Mouse (Mus musculus) adrenal gland, adult 8-10 months (tissue): ENCODE data around the gene Cyfip2. TPM values are rescaled to one million over a fixed set of nuclear protein-coding genes. Genes with fewer than 3 reads are reported as not detected.

Experiments
- DNase-seq: peaks from one replicate; pipeline ENCODE4 v3.0.0; 2022
- total RNA-seq, 4 experiments: library from RNA; stranded (reverse); gene quantifications; 2 replicates each; pipeline ENCODE4 v1.2.4; 2022

The Cyfip2 gene
- total RNA-seq, 4 experiments from 2014 or later = 118 to 135 (median 125) TPM

- peak; percentile 52 for DNase-seq
Measured at GRCm38 (mm10) chr11:46275302-46275701, 37.4 kb downstream of the Cyfip2 start.

DNA sequence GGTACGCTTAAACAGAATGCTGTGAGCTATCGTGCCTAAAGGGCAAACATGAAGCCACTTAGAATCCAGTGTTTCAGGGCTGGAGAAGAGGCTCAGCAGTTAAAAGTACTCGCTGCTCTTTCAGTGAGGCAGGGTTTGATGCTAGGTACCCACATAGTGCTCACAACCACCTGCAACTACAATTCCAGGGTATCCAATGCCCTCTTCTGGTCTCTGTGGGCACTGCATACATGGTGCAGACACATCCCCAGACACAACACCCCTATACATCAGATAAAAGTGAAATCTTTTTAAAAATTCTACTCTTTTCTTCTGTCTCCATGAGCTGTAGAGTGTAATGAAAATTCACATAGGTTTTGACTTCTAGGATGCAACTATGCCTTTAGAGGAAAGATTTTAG is 38.7 kb downstream of the Cyfip2 start:
- DNase-seq = no peak

GRCm38 (mm10) chr11:46272058-46272681 is 40.5 kb downstream of the Cyfip2 start:
- DNase-seq = no peak

- DNase-seq = no peak
Measured at GRCm38 (mm10) chr11:46269893-46270292, 42.8 kb downstream of the Cyfip2 start.

- DNase-seq = no peak
Measured at GRCm38 (mm10) chr11:46269391-46269790, 43.3 kb downstream of the Cyfip2 start.

DNA sequence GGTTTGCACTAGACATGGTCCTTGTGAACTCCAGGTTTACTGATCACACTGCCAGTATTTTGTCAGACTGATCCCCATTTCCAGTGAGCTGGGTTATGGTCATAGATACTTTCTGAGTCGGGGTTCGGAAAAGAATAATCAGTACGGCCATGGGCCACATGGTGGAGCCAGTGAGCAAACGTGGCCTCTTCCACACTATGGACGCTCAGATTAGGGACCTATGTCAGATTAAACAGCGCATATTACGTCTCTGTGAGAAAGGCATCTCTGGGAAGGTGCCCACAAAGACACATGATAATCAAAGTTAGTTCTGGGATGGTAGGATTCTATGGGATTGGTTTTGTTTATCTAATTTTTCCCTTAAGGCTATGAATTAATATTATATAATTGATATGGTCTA is 43.7 kb downstream of the Cyfip2 start:
- DNase-seq = no peak

GRCm38 (mm10) chr11:46265031-46265786 is 47.5 kb downstream of the Cyfip2 start:
- DNase-seq = no peak

DNA sequence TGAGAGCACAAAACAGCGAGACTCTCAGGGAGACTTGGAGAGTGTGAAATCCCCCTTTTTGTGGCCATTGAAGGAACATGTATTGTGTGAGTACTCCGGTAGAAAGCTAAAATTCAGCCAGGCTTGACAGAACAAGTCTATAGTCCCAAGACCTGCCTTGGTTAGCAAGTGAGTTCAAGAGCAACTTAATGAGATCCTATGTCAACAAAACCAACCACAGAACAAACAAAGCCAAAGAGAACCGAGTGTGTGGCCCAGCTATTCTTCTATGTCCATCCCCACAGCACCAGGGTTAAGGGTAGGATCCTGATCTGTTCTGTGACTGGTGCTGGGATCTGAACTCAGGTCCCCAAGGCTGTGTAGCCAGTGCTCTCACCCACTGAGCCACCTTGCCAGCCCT is 48.1 kb downstream of the Cyfip2 start:
- no peak for DNase-seq

GRCm38 (mm10) chr11:46263291-46263690 is 49.4 kb downstream of the Cyfip2 start:
- DNase-seq = no peak

GRCm38 (mm10) chr11:46262854-46263253 is 49.8 kb downstream of the Cyfip2 start:
- DNase-seq = peak; percentile 42

DNA sequence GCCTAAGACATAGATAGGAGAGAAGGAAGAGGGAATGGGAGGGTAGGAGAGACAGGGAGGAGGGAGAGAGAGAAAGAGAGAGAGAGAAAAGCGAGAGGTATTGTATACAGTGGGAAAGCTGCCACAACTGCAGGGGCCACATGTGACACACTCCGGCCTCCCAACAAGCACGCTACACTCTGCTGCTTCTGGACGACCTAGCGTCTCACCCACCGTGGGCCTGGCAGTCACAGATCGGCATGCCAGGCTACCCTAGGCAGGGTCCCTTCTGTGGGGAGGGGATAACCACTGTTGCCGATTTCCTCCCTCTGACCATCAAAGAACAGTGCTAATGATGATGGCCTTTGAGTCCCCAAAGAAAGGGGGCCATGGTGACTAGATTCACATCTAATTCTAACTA is 53.9 kb downstream of the Cyfip2 start:
- DNase-seq = no peak

DNA sequence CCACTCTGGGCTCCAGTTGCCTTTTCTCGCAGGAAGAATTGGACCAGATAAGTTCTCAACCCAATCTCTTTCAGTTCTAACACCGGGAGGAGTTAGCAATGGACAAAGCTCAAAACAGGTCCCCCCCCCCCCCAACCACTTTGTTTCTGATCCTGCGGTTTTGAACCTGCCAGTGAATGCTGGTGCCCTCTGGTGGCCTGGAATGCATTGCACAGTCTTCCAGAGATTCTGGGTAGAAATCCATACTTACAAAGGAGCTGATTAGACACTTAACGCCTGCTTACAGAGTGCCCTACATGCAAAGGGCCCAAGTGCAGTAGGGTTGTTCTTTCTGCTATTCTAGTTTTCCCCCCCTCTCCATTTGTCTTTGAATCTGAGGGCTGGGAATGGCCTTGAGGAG is 54.5 kb downstream of the Cyfip2 start:
- DNase-seq = no peak

GRCm38 (mm10) chr11:46255291-46255690 is 57.4 kb downstream of the Cyfip2 start:
- no peak for DNase-seq

GRCm38 (mm10) chr11:46251994-46252393 is 60.7 kb downstream of the Cyfip2 start:
- peak; percentile 41 for DNase-seq

DNA sequence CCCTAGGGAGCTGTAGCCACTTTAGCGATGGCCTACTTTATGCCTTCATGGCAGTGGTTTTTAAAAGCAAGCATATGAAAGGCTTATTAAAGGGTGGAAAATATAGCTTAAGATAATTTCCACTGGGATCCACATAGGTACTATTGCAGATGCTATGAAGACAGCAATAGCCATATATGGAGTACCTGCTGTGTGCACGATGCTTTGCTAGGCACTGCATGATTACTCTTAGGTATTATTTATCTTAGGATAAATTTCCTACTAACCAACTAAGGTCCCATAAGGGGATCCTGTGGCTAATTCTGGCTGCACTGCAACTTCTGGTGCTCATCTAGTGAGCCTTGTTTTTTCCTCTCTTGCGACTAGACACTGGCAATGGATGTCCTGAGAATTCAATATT is 64.3 kb downstream of the Cyfip2 start:
- DNase-seq = no peak

DNA sequence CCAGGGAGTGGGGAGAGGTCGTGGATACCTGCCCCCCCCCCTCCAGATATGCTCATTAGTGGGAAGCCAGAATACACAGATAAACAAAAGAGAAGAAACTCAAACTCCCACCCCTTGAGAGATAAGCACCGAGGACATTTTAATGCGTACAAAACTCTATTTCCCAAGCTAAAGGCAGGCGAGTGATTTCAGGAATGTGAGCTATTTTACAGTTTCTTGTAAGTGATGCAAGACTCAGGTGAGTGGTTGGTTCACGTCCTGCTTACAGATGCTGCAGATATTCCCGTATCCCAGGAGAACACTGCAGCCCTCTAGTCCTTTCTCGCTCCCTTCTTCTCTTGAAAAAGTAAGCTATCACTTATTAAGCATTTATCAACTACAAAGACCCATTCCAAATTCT is 66.3 kb downstream of the Cyfip2 start:
- DNase-seq = no peak

DNA sequence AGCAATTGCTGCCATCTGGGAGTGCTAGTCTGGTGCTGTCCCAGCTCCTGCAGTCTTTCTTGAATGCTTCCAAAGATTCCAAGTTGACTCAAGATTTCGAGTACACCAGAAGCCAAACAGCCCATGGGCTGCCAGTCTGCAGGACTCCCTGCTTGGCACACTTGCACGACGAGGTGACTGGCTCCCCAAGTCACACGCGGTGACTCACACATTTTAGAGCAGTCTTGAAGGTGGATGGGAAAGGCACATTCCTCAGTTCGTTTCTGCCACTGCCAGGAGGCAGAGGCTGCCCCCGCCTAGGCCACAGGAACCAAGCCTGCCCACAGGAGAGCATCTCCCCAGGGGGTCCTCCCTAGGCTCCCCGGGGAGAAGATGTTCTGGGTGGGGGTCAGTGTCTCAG is 66.7 kb downstream of the Cyfip2 start:
- DNase-seq = no peak

DNA sequence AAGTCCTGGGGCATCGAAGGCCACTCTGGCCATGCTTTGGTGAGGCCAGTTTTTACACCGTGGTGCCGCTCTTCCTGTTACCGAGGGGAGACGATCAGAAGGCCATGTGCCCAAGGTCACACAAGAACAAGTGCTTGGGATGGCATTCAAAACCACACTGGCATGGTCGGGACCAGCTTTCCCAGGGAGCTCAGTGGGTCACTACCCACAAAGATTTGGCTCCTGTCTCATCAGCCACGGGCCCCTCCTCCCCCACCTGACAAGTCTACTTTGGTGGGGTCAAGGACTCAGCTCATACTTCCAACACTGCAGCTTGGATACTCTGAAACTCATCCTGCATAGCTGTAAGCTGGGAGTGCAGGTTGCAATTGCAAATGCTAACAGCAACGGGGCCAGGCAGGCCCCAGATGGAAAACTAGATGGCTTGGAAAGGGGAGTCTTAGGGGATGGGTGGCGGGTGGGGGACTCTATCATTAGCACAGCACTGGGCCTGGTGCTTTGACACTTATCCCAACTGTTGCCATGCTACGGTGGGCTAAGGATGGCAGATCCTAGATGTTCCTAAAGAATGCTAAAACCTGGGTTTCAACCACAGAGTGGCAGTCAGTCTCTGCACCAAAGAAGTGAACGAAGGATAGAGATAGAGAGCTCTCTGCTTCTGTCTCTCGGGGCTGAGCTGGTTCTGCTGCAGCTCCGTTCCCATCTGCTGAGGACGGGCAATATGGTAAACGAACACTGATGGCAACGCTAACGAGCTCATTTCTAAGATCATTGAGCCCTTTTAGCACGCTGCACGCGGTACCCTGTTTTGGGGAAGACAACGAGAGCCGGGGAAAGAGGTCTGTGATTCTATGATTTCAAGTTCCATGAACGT is 67.7 kb downstream of the Cyfip2 start:
- peak; percentile 29 for DNase-seq

- no peak for DNase-seq
Measured at GRCm38 (mm10) chr11:46241985-46242384, 70.7 kb downstream of the Cyfip2 start.

DNA sequence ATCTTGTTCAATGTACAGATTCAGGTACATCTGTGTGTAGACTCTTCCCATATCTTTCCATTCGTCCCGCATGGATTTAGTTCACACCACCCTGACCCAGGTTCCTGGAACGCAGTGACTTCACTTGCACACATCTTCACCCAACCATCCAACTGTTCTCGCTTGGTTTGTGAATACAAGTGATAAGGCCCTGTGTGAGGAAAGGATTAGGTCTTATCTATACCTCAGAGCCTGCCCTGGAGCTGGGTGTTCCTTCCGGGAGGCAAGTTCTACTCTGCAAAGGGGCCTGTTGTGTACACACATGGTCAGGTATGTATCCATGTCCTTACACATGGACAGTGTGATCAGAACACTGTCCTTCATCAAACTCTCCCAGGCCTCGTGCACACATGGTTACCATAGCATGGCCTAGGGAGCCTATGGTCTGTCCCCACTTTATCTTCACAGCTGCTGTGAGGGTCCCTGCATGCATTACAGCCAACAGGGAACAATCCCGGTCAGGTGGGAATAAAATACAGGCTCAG is 71.4 kb downstream of the Cyfip2 start:
- DNase-seq = no peak

GRCm38 (mm10) chr11:46236976-46237375 is 75.7 kb downstream of the Cyfip2 start:
- DNase-seq = peak; percentile 42

DNA sequence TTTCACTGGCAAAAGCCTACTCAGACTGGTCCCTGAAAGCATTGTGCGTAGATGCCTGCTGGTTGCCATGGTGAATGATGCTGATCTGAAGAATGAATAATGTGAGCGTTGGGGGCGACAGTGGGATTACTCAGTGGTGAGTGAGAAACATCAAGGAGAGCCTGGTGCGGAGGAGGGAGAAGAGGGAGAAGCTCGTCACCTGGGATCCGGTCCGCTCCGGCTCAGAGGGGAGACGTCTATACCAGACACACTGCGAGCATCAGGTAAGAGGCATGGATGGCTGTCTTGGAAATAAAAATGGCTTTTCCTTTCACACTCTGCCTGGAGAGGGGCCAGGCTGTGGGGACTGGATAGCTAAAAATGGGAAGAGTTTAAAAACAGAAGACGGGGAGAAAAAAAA is 77.3 kb downstream of the Cyfip2 start, which contains the start of gene Fndc9:
TSS of gene Fndc9 (plus strand) at position 198 of the 400 bp plus-strand sequence.
- no peak for DNase-seq

GRCm38 (mm10) chr11:46233966-46234365 is 78.7 kb downstream of the Cyfip2 start:
- DNase-seq = no peak
